Mouse (Mus musculus) embryonic facial prominence, embryonic 12.5 days (tissue): ENCODE data around the gene Ypel3. TPM values are rescaled to one million over a fixed set of nuclear protein-coding genes. Genes with fewer than 3 reads are reported as not detected.

Experiments used
- ATAC-seq: fragments of 200-750 bp; cut with Nextera tagmentation; 2 replicates; pipeline ENCODE4 v1.8.0; 2017; ENCODE audit not compliant: insufficient number of reproducible peaks, insufficient read depth, low FRiP score, low TSS enrichment
- H3K27ac ChIP-seq: fragments of 300-500 bp; sonication (generic); 2 replicates; pipeline ENCODE4 v1.5.1; 2016; ENCODE audit warnings: mild to moderate bottlenecking
- H3K27me3 ChIP-seq: fragments of 300-500 bp; sonication (generic); 2 replicates; pipeline ENCODE4 v1.6.1; 2016; ENCODE audit warnings: mild to moderate bottlenecking, moderate library complexity
- H3K36me3 ChIP-seq: fragments of 300-500 bp; sonication (generic); 2 replicates; pipeline ENCODE4 v1.6.1; 2016; ENCODE audit warnings: mild to moderate bottlenecking
- H3K4me1 ChIP-seq: fragments of 300-500 bp; sonication (generic); 2 replicates; pipeline ENCODE4 v1.6.1; 2016
- H3K4me2 ChIP-seq: fragments of 300-500 bp; sonication (generic); replicated peaks from 2 replicates; pipeline ENCODE4 v1.6.1; 2016; ENCODE audit warnings: mild to moderate bottlenecking, moderate library complexity
- H3K4me3 ChIP-seq: fragments of 300-500 bp; sonication (generic); 2 replicates; pipeline ENCODE4 v1.5.1; 2016; ENCODE audit warnings: mild to moderate bottlenecking
- H3K9ac ChIP-seq: fragments of 300-500 bp; sonication (generic); 2 replicates; pipeline ENCODE4 v1.6.1; 2016; ENCODE audit warnings: mild to moderate bottlenecking, moderate library complexity
- H3K9me3 ChIP-seq: fragments of 300-500 bp; sonication (generic); 2 replicates; pipeline ENCODE4 v1.6.1; 2016; ENCODE audit warnings: mild to moderate bottlenecking, moderate library complexity
- WGBS: fragments of 180-500 bp; shearing (Covaris S2); methylation state at CpG from one replicate; pipeline ENCODE4 v1.1.7; 2016; 5-methylcytosine and 5-hydroxymethylcytosine counted together
- polyA plus RNA-seq: library from polyadenylated mRNA; unstranded; fragments of >200 nt; fragmentation: Nextera tagmentation; extraction: Ambion mirVana; gene quantifications from 2 replicates; pipeline ENCODE4 v1.2.1, GENCODE M21; 2016

The Ypel3 gene
- polyA plus RNA-seq, 1 experiment from 2014 or later: 118 TPM

GRCm38 (mm10) chr7:126749582-126750343 is 27.0 kb upstream of the Ypel3 start:
- no peak for ATAC-seq
- Histone ChIP-seq H3K9ac (no peak overlapping the region), H3K4me2 (no peak overlapping the region)

DNA sequence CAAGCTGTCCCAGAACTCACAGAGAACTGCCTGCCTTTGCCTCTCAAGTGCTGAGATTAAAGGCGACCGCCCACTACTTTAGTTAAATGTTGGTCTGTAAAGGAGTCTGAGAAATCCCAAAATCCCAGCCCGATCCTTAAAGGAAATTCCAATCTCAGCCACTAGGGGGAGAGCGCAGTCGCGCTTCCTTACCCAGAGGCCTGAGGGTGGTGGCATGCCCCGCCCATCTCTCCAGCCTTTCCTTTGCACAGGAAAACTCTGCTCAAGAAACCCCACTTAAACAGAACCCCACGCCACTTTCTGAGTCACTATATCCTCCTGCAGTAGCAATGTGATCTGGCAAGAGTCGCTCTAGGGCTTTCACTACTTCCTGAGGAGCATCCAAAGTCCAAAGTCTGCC is 21.9 kb upstream of the Ypel3 start:
- Histone ChIP-seq H3K4me3 (no peak overlapping the region), H3K9me3 (no peaks in the 10 kb centered on the region), H3K4me2 (no peak overlapping the region), H3K27ac (no peak overlapping the region), H3K36me3 (no peaks in the 10 kb centered on the region), H3K9ac (no peak overlapping the region), H3K27me3 (no peaks in the 10 kb centered on the region), H3K4me1 (0 out of 2 replicates have a peak, but pooled peaks cover 3% of the 10 kb centered on the region)
- ATAC-seq: 0 out of 2 replicates have a peak, but pooled peaks have one; percentile 41
- under 1% methylated on average over 9 of the region's 9 CpGs for WGBS

More at GRCm38 (mm10) chr7:126749582-126750343, 27.0 kb upstream of the Ypel3 start:
- WGBS: 96% methylated on average over 17 of the region's 17 CpGs
- no peaks in the 10 kb centered on the region for H3K9me3 ChIP-seq
- H3K4me3 ChIP-seq: no peak overlapping the region
- no peaks in the 10 kb centered on the region for H3K36me3 ChIP-seq
- no peaks in the 10 kb centered on the region for H3K27me3 ChIP-seq
- no peak overlapping the region for H3K27ac ChIP-seq
- no peaks in the 10 kb centered on the region for H3K4me1 ChIP-seq

DNA sequence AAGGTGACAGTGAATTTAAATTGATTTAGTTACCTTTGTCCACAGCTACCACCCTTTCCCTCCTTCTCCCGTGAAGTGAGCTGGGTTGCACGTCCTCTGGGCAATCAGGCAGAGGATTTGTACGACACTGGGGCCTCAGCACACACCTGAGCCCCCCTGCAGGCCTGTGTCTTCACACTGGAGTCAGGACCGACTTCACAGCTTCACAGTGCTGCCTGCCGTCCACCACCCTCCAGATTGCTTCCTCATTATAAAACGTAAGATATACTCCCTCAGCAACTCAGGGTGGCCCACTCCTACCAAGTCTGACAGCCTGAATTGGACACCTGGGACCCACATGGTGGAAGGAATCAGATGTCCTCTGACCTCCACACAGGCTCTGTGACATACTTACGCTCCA is 18.2 kb upstream of the Ypel3 start:
- 44% methylated on average over 7 of the region's 7 CpGs for WGBS
- Histone ChIP-seq H3K36me3 (peaks cover 7% of the 10 kb centered on the region; the same call in 1 of the 2 replicates), H3K27me3 (no peaks in the 10 kb centered on the region), H3K4me3 (no peak overlapping the region), H3K4me2 (no peak overlapping the region), H3K9ac (no peak overlapping the region), H3K27ac (no peak overlapping the region), H3K4me1 (peaks cover 27% of the 10 kb centered on the region), H3K9me3 (no peaks in the 10 kb centered on the region)
- ATAC-seq: no peak

- Histone ChIP-seq H3K4me3 (peak within 1 kb of the TSS; percentile 77), H3K9me3 (no peaks in the 10 kb centered on the region), H3K36me3 (peaks cover 14% of the 10 kb centered on the region), H3K27me3 (no peaks in the 10 kb centered on the region), H3K4me2 (peak within 1 kb of the TSS; percentile 88), H3K4me1 (peaks cover 27% of the 10 kb centered on the region), H3K9ac (peak within 1 kb of the TSS; percentile 87), H3K27ac (peak within 1 kb of the TSS; percentile 86)
- WGBS: 2% methylated on average over 22 of the region's 38 CpGs
- ATAC-seq: no peak
These were observed 17.6 kb upstream of the Ypel3 start, which contains the start of gene Mapk3 for GRCm38 (mm10) chr7:126759050-126759671. Gene Mapk3 (plus strand): TSS chr7:126759601.

DNA sequence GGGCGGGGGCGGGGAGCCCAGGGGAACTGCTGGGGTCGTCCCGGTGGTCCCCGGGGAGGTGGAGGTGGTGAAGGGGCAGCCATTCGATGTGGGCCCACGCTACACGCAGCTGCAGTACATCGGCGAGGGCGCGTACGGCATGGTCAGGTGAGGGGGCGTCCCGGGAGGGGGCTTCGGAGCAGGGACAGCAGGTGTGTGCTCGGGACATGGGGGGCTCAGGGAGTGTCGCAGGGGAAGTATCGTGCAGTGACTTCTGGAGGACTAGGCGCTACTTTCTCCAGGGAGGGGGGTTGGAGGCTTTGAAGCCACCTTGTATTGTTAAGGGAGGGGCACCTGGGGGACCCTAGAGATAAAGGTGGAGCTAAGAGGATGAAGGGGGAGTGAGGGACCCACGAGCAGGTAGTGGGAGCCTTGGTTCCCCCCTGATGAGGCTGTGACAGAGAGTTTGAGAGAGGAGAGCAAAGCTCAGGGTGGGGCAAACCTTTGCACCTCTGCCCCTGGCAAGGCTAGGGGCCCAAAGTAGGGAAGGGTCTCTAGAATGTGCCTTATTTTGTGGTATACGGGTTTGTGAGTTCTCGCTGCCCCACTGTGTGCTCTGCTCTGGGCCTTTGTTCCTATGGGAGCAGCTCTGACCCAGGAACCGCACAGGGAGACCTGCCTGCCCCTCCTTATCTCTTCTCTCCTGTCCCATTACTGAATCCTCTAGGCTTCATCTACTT is 16.9 kb upstream of the Ypel3 start:
- Histone ChIP-seq H3K27ac (peak overlapping the region; percentile 86), H3K9me3 (no peaks in the 10 kb centered on the region), H3K4me3 (peak overlapping the region; percentile 77), H3K4me2 (peak overlapping the region; percentile 88), H3K9ac (peak overlapping the region; percentile 87), H3K4me1 (peaks cover 27% of the 10 kb centered on the region), H3K27me3 (no peaks in the 10 kb centered on the region), H3K36me3 (peaks cover 20% of the 10 kb centered on the region)
- WGBS: under 1% methylated on average over 23 of the region's 24 CpGs
- ATAC-seq: peak; percentile 43

- ATAC-seq: no peak
- H3K4me2 ChIP-seq: peak overlapping the region; percentile 88
- 14% methylated on average over 3 of the region's 3 CpGs for WGBS
- peak overlapping the region; percentile 87 for H3K9ac ChIP-seq
- H3K4me1 ChIP-seq: peaks cover 27% of the 10 kb centered on the region
- H3K4me3 ChIP-seq: peak overlapping the region; percentile 77
- H3K9me3 ChIP-seq: no peaks in the 10 kb centered on the region
- H3K36me3 ChIP-seq: peaks cover 25% of the 10 kb centered on the region
- no peaks in the 10 kb centered on the region for H3K27me3 ChIP-seq
- peak overlapping the region; percentile 86 for H3K27ac ChIP-seq
These were observed 16.4 kb upstream of the Ypel3 start for GRCm38 (mm10) chr7:126760391-126760802.

- peaks cover 27% of the 10 kb centered on the region for H3K4me1 ChIP-seq
- peak overlapping the region; percentile 87; the same call in 1 of the 2 replicates for H3K9ac ChIP-seq
- WGBS: 63% methylated on average over 4 of the region's 4 CpGs
- no peaks in the 10 kb centered on the region for H3K27me3 ChIP-seq
- H3K4me3 ChIP-seq: no peak overlapping the region
- peaks cover 31% of the 10 kb centered on the region for H3K36me3 ChIP-seq
- H3K4me2 ChIP-seq: peak overlapping the region; percentile 88
- H3K9me3 ChIP-seq: no peaks in the 10 kb centered on the region
- peak overlapping the region; percentile 86 for H3K27ac ChIP-seq
- ATAC-seq: no peak
These were observed 15.8 kb upstream of the Ypel3 start for GRCm38 (mm10) chr7:126760956-126761355.

GRCm38 (mm10) chr7:126761529-126762067 is 15.2 kb upstream of the Ypel3 start:
- 69% methylated on average over 6 of the region's 6 CpGs for WGBS
- H3K27me3 ChIP-seq: no peaks in the 10 kb centered on the region
- H3K27ac ChIP-seq: peak overlapping the region; percentile 59; the same call in 1 of the 2 replicates
- H3K9me3 ChIP-seq: no peaks in the 10 kb centered on the region
- H3K4me1 ChIP-seq: peaks cover 27% of the 10 kb centered on the region
- no peak for ATAC-seq
- peaks cover 37% of the 10 kb centered on the region for H3K36me3 ChIP-seq
- H3K4me3 ChIP-seq: no peak overlapping the region
- H3K9ac ChIP-seq: no peak overlapping the region
- no peak overlapping the region for H3K4me2 ChIP-seq

GRCm38 (mm10) chr7:126762471-126763008 is 14.2 kb upstream of the Ypel3 start:
- Histone ChIP-seq H3K4me1 (peaks cover 27% of the 10 kb centered on the region), H3K9me3 (no peaks in the 10 kb centered on the region), H3K27me3 (no peaks in the 10 kb centered on the region), H3K4me3 (no peak overlapping the region; the same call in 1 of the 2 replicates), H3K36me3 (peaks cover 46% of the 10 kb centered on the region), H3K4me2 (peak overlapping the region; percentile 21; the same call in 1 of the 2 replicates), H3K9ac (peak overlapping the region; percentile 0; the same call in 1 of the 2 replicates), H3K27ac (no peak overlapping the region; the same call in none of the 2 replicates)
- ATAC-seq: no peak
- 50% methylated on average over 17 of the region's 17 CpGs for WGBS

- Histone ChIP-seq H3K4me1 (peaks cover 20% of the 10 kb centered on the region), H3K9me3 (no peaks in the 10 kb centered on the region), H3K4me3 (no peak overlapping the region), H3K27me3 (no peaks in the 10 kb centered on the region), H3K27ac (no peak overlapping the region), H3K36me3 (peaks cover 68% of the 10 kb centered on the region), H3K4me2 (no peak overlapping the region), H3K9ac (no peak overlapping the region)
- ATAC-seq: no peak
- 87% methylated on average over 9 of the region's 9 CpGs for WGBS
These were observed 11.2 kb upstream of the Ypel3 start for GRCm38 (mm10) chr7:126765540-126765939.

GRCm38 (mm10) chr7:126766201-126766600 is 10.6 kb upstream of the Ypel3 start, which contains the start of gene Gdpd3:
Gene Gdpd3 (plus strand): TSS chr7:126766334.
- Histone ChIP-seq H3K27ac (no peak within 1 kb of the TSS), H3K9me3 (no peaks in the 10 kb centered on the region), H3K4me2 (no peak within 1 kb of the TSS), H3K4me3 (no peak within 1 kb of the TSS), H3K36me3 (peaks cover 73% of the 10 kb centered on the region), H3K9ac (no peak within 1 kb of the TSS), H3K27me3 (no peaks in the 10 kb centered on the region), H3K4me1 (peaks cover 13% of the 10 kb centered on the region; the same call in 1 of the 2 replicates)
- WGBS: 94% methylated on average over 16 of the region's 16 CpGs
- ATAC-seq: no peak
